Mouse (Mus musculus): Measurements from ENCODE around the gene Palld. TPM values are rescaled to one million over a fixed set of nuclear protein-coding genes. Genes with fewer than 3 reads are reported as not detected.

Palld gene
- polyA plus RNA-seq, 1 experiment, result 13.4 TPM

DNA sequence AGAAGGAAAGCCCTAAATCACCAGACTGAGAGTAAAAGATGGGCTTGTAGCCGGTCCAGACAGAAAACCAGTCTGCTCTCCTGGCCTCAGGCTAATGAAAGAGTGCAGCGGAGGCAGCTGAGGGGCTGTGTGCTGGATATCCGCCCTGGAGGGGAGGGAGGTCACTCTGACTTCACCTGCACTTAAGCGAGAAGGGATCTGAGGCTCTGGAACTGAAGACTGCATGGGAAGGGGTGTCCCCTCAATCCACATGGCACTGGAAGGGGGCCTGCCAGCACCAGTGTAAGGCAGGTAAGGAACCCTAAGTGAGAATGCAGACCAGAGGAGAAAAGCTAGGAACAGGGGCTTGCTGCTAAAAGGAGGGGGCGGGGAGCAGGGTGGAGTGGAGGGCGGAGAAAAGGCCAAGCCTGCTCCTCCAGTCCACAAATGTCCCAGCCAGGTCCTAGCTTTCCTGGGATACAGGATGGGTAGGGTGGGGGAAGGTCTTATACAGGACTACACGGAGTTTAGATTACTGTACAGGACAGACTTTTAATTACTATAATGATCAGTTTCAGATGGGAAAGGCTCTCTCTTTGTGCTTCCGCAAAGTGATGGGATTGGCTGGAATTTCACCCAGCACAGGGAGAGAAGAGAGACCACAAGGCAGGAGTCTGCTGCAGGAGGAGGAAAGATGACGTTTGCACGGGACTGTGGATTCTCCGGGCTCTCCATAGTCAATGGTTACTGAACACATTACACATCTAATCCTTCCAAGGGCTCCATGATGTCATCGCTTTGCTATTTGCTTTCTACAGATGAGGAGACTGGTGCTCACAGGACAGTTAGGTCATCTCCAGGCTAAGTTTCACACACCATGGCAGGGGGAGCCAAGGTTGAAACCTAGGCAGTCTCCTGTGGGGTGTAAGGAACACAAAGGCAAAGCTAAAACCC, 278.7 kb downstream of the Palld start:
- Histone ChIP-seq H3K27ac (ENCODE audit: insufficient read depth, low read length) (no peak overlapping the region), H3K36me3 (ENCODE audit: control insufficient read depth, insufficient read depth, low read length) (no peaks in the 10 kb centered on the region), H3K4me1 (ENCODE audit: control insufficient read depth, insufficient read depth, insufficient read length) (no peaks in the 10 kb centered on the region), H3K4me3 (ENCODE audit: extremely low read depth, insufficient read depth, insufficient read length) (no peak overlapping the region), H3K27me3 (ENCODE audit: control insufficient read depth, insufficient read depth, low read length) (no peaks in the 10 kb centered on the region)
- 88% methylated on average over 11 of the region's 12 CpGs for WGBS
- TF ChIP-seq POLR2A (IDR thresholded peaks at IDR 0.05; ENCODE audit: low read depth, low read length) (no peak), CTCF (IDR thresholded peaks at IDR 0.05; ENCODE audit: extremely low read depth, insufficient read depth, insufficient read length, insufficient replicate concordance) (no peak)
- no peak for DNase-seq (ENCODE audit: low read depth in 1 of 2, low spot score in 2 of 2)

DNA sequence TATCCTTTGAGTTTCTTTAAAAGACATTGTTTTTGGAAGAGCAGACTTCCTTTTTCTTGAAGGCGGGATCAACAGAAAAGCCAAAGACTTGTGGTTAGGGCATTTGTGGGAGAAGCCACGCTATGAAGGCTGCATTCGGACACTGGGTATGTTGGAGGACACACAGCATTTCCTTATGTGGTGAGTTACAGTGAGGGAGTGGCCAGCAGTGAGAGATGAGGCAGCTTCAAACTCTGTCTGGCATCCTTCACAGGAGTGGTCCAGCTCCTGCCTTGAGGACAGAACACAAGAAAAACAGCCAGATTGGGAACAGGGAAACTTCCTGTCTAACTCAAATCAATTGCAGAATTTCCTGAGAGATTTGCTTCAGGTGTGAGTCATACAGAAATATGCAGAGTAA, 281.2 kb downstream of the Palld start:
- H3K4me3 ChIP-seq (ENCODE audit: extremely low read depth, insufficient read depth, insufficient read length), result no peak overlapping the region
- H3K36me3 ChIP-seq (ENCODE audit: control insufficient read depth, insufficient read depth, low read length), result no peaks in the 10 kb centered on the region
- H3K27ac ChIP-seq (ENCODE audit: insufficient read depth, low read length), result no peak overlapping the region
- no peak for DNase-seq (ENCODE audit: low read depth in 1 of 2, low spot score in 2 of 2)
- no peaks in the 10 kb centered on the region for H3K27me3 ChIP-seq (ENCODE audit: control insufficient read depth, insufficient read depth, low read length)
- 21% methylated on average over 3 of the region's 3 CpGs for WGBS
- TF ChIP-seq POLR2A (IDR thresholded peaks at IDR 0.05; ENCODE audit: low read depth, low read length) (no peak), CTCF (IDR thresholded peaks at IDR 0.05; ENCODE audit: extremely low read depth, insufficient read depth, insufficient read length, insufficient replicate concordance) (no peak)
- H3K4me1 ChIP-seq (ENCODE audit: control insufficient read depth, insufficient read depth, insufficient read length), result no peaks in the 10 kb centered on the region

GRCm38 (mm10) chr8:61617651-61618050, 284.8 kb downstream of the Palld start:
- H3K4me3 ChIP-seq (ENCODE audit: extremely low read depth, insufficient read depth, insufficient read length), result no peak overlapping the region
- H3K36me3 ChIP-seq (ENCODE audit: control insufficient read depth, insufficient read depth, low read length), result no peaks in the 10 kb centered on the region

GRCm38 (mm10) chr8:61617049-61617448, 285.4 kb downstream of the Palld start:
- Histone ChIP-seq H3K4me3 (ENCODE audit: extremely low read depth, insufficient read depth, insufficient read length) (no peak overlapping the region), H3K36me3 (ENCODE audit: control insufficient read depth, insufficient read depth, low read length) (no peaks in the 10 kb centered on the region), H3K27me3 (ENCODE audit: control insufficient read depth, insufficient read depth, low read length) (no peaks in the 10 kb centered on the region), H3K27ac (ENCODE audit: insufficient read depth, low read length) (no peak overlapping the region), H3K4me1 (ENCODE audit: control insufficient read depth, insufficient read depth, insufficient read length) (no peaks in the 10 kb centered on the region)
- no peak for DNase-seq (ENCODE audit: low read depth in 1 of 2, low spot score in 2 of 2)
- WGBS, result 91% methylated on average over 3 of the region's 3 CpGs
- no peak for TF ChIP-seq CTCF (IDR thresholded peaks at IDR 0.05; ENCODE audit: extremely low read depth, insufficient read depth, insufficient read length, insufficient replicate concordance)

More at GRCm38 (mm10) chr8:61617651-61618050, 284.8 kb downstream of the Palld start:
- TF ChIP-seq POLR2A (IDR thresholded peaks at IDR 0.05; ENCODE audit: low read depth, low read length) (no peak), CTCF (IDR thresholded peaks at IDR 0.05; ENCODE audit: extremely low read depth, insufficient read depth, insufficient read length, insufficient replicate concordance) (no peak)
- no peak for DNase-seq (ENCODE audit: low read depth in 1 of 2, low spot score in 2 of 2)
- no peaks in the 10 kb centered on the region for H3K4me1 ChIP-seq (ENCODE audit: control insufficient read depth, insufficient read depth, insufficient read length)
- H3K27me3 ChIP-seq (ENCODE audit: control insufficient read depth, insufficient read depth, low read length), result no peaks in the 10 kb centered on the region
- WGBS, result 74% methylated on average over 2 of the region's 2 CpGs
- H3K27ac ChIP-seq (ENCODE audit: insufficient read depth, low read length), result no peak overlapping the region

GRCm38 (mm10) chr8:61615711-61616697, 286.5 kb downstream of the Palld start:
- no peaks in the 10 kb centered on the region for H3K4me1 ChIP-seq (ENCODE audit: control insufficient read depth, insufficient read depth, insufficient read length)
- no peak overlapping the region for H3K4me3 ChIP-seq (ENCODE audit: extremely low read depth, insufficient read depth, insufficient read length)
- no peak for TF ChIP-seq POLR2A (IDR thresholded peaks at IDR 0.05; ENCODE audit: low read depth, low read length)
- TF ChIP-seq CTCF (IDR thresholded peaks at IDR 0.05; ENCODE audit: extremely low read depth, insufficient read depth, insufficient read length, insufficient replicate concordance), result no peak
- H3K27ac ChIP-seq (ENCODE audit: insufficient read depth, low read length), result no peak overlapping the region
- H3K36me3 ChIP-seq (ENCODE audit: control insufficient read depth, insufficient read depth, low read length), result no peaks in the 10 kb centered on the region
- 57% methylated on average over 9 of the region's 9 CpGs for WGBS
- no peaks in the 10 kb centered on the region for H3K27me3 ChIP-seq (ENCODE audit: control insufficient read depth, insufficient read depth, low read length)
- DNase-seq (ENCODE audit: low read depth in 1 of 2, low spot score in 2 of 2), result no peak

DNA sequence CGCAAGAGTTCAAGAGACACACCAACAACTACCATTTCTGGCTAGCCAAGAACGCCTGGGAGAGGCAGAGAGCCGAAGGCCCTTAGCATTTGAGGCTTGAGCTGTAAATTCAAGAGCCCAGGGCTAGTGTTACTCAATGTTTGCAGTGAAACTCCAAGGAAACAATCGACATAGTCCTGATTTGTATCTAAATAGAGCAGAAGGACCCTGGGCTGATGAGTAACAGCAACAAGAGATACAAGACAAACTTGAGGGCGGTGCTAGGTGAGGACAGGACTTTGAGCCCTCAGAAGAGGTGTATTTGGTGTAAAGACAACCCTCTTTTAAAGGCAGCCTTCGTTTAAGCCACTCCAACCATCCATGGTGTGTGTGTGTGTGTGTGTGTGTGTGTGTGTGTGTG, 290.7 kb downstream of the Palld start:
- Histone ChIP-seq H3K27me3 (ENCODE audit: control insufficient read depth, insufficient read depth, low read length) (no peaks in the 10 kb centered on the region), H3K27ac (ENCODE audit: insufficient read depth, low read length) (no peak overlapping the region)
- 84% methylated on average over 6 of the region's 6 CpGs for WGBS

More for the DNA sequence above, 290.7 kb downstream of the Palld start:
- no peaks in the 10 kb centered on the region for H3K4me1 ChIP-seq (ENCODE audit: control insufficient read depth, insufficient read depth, insufficient read length)
- no peaks in the 10 kb centered on the region for H3K36me3 ChIP-seq (ENCODE audit: control insufficient read depth, insufficient read depth, low read length)
- DNase-seq (ENCODE audit: low read depth in 1 of 2, low spot score in 2 of 2), result no peak
- H3K4me3 ChIP-seq (ENCODE audit: extremely low read depth, insufficient read depth, insufficient read length), result no peak overlapping the region
- TF ChIP-seq POLR2A (IDR thresholded peaks at IDR 0.05; ENCODE audit: low read depth, low read length) (no peak), CTCF (IDR thresholded peaks at IDR 0.05; ENCODE audit: extremely low read depth, insufficient read depth, insufficient read length, insufficient replicate concordance) (no peak)

All from spleen, adult 2 months (tissue).